Mouse (Mus musculus): ENCODE results near the gene 4930438A08Rik.

Gene 4930438A08Rik

GRCm38 (mm10) chr11:58323570-58324340 is 49.2 kb downstream of the 4930438A08Rik start:
- no peak for DNase-seq (ENCODE audit: low spot score)

- DNase-seq (ENCODE audit: low spot score) = no peak
Observed at GRCm38 (mm10) chr11:58324614-58325229, 50.1 kb downstream of the 4930438A08Rik start.

- no peak for DNase-seq (ENCODE audit: low spot score)
Observed at GRCm38 (mm10) chr11:58326781-58327180, 52.2 kb downstream of the 4930438A08Rik start.

- DNase-seq (ENCODE audit: low spot score) = no peak
Observed at GRCm38 (mm10) chr11:58329906-58330275, 55.3 kb downstream of the 4930438A08Rik start.

GRCm38 (mm10) chr11:58330276-58331148 is 55.9 kb downstream of the 4930438A08Rik start, which contains the start of the genes Zfp672 and Sh3bp5l:
TSS of gene Zfp672 (minus strand) at chr11:58330339.
TSS of gene Sh3bp5l (plus strand) at chr11:58330724.
- no peak for DNase-seq (ENCODE audit: low spot score)

- DNase-seq (ENCODE audit: low spot score) = no peak
Observed at GRCm38 (mm10) chr11:58331149-58331495, 56.5 kb downstream of the 4930438A08Rik start.

- DNase-seq (ENCODE audit: low spot score) = no peak
Observed at GRCm38 (mm10) chr11:58331546-58331945, 56.9 kb downstream of the 4930438A08Rik start.

- no peak for DNase-seq (ENCODE audit: low spot score)
Observed at GRCm38 (mm10) chr11:58334746-58335145, 60.1 kb downstream of the 4930438A08Rik start.
